Mouse (Mus musculus): Measurements from ENCODE around the gene Rbl2.

The Rbl2 gene

GRCm38 (mm10) chr8:91069834-91070233, at the start of gene Rbl2:
Gene Rbl2 (plus strand): TSS chr8:91070057.
- peak; percentile 91 for DNase-seq (ENCODE audit: low spot score)

- no peak for DNase-seq (ENCODE audit: low spot score)
These were observed 35.4 kb upstream of the Rbl2 start for GRCm38 (mm10) chr8:91034417-91034816.

- DNase-seq (ENCODE audit: low spot score) = no peak
These were observed 33.0 kb upstream of the Rbl2 start for GRCm38 (mm10) chr8:91036905-91037304.

- DNase-seq (ENCODE audit: low spot score) = no peak
These were observed 31.2 kb upstream of the Rbl2 start for GRCm38 (mm10) chr8:91038637-91039036.

GRCm38 (mm10) chr8:91046370-91046769, 23.5 kb upstream of the Rbl2 start:
- no peak for DNase-seq (ENCODE audit: low spot score)

- no peak for DNase-seq (ENCODE audit: low spot score)
These were observed 18.8 kb upstream of the Rbl2 start for GRCm38 (mm10) chr8:91051037-91051436.

- DNase-seq (ENCODE audit: low spot score) = no peak
These were observed 15.4 kb upstream of the Rbl2 start for GRCm38 (mm10) chr8:91054418-91054817.

- no peak for DNase-seq (ENCODE audit: low spot score)
These were observed 13.0 kb upstream of the Rbl2 start for GRCm38 (mm10) chr8:91056848-91057247.

- no peak for DNase-seq (ENCODE audit: low spot score)
These were observed 10.7 kb upstream of the Rbl2 start for GRCm38 (mm10) chr8:91059086-91059578.

GRCm38 (mm10) chr8:91059884-91060510, 9.9 kb upstream of the Rbl2 start:
- DNase-seq (ENCODE audit: low spot score) = no peak

- DNase-seq (ENCODE audit: low spot score) = no peak
These were observed 9.0 kb upstream of the Rbl2 start for GRCm38 (mm10) chr8:91060555-91061471.

- DNase-seq (ENCODE audit: low spot score) = no peak
These were observed 4.7 kb upstream of the Rbl2 start for GRCm38 (mm10) chr8:91065179-91065578.

GRCm38 (mm10) chr8:91069407-91069806, 450 bp upstream of the Rbl2 start:
- no peak for DNase-seq (ENCODE audit: low spot score)

- DNase-seq (ENCODE audit: low spot score) = peak; percentile 76
These were observed 510 bp downstream of the Rbl2 start for GRCm38 (mm10) chr8:91070275-91070859.

- no peak for DNase-seq (ENCODE audit: low spot score)
These were observed 7.4 kb downstream of the Rbl2 start for GRCm38 (mm10) chr8:91077077-91077867.

GRCm38 (mm10) chr8:91079678-91080077, 9.8 kb downstream of the Rbl2 start:
- no peak for DNase-seq (ENCODE audit: low spot score)

GRCm38 (mm10) chr8:91081911-91082310, 12.1 kb downstream of the Rbl2 start:
- DNase-seq (ENCODE audit: low spot score) = no peak

- DNase-seq (ENCODE audit: low spot score) = no peak
These were observed 12.6 kb downstream of the Rbl2 start for GRCm38 (mm10) chr8:91082428-91082827.

- no peak for DNase-seq (ENCODE audit: low spot score)
These were observed 18.6 kb downstream of the Rbl2 start for GRCm38 (mm10) chr8:91088452-91088851.

GRCm38 (mm10) chr8:91089601-91090000, 19.7 kb downstream of the Rbl2 start:
- DNase-seq (ENCODE audit: low spot score) = no peak

- DNase-seq (ENCODE audit: low spot score) = no peak
These were observed 24.3 kb downstream of the Rbl2 start for GRCm38 (mm10) chr8:91094135-91094534.

- DNase-seq (ENCODE audit: low spot score) = no peak
These were observed 28.2 kb downstream of the Rbl2 start for GRCm38 (mm10) chr8:91098106-91098505.
